Mouse (Mus musculus) embryo, embryonic 11 days (tissue): ENCODE results near the gene Thoc6.

ENCODE experiments used
- DNase-seq: peaks from one replicate; pipeline ENCODE4 v3.0.0-alpha.2; 2015

Thoc6 gene

DNA sequence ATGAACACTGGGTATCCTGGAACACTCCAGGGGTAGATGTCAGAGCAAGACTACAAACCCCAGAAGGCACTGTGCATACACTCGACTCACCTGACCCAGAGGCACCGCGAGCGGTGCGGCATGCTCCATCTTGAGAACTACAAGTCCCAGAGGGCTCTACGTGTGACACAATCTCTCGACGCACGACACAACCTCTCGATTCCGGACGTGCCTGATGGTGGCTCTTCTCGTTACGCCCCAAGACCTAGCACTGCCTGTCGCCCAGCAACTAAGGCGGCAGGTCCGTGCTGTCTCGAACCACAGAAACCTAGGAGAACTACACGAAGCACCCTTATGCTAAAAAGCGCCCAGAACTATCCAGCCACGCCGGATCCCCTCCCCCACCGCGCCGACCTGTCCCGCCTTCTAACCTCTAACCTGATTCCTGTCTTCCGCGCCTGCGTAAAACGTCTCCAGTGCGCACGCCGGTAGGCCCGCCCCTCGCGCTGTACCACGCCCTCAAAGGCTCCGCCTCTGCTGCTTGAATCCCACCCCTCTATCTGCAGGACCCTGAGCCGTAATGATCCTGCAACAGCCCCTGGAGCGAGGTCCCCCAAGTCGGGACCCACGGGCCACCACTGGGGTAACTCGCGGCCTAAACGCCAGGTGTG lies at the start of gene Thoc6, which contains the start of gene Hcfc1r1:
Thoc6 (minus strand) TSS at position 459 of the 650 bp plus-strand sequence.
Hcfc1r1 (plus strand) TSS at position 173 of the 650 bp plus-strand sequence.
- DNase-seq = peak; percentile 96

DNA sequence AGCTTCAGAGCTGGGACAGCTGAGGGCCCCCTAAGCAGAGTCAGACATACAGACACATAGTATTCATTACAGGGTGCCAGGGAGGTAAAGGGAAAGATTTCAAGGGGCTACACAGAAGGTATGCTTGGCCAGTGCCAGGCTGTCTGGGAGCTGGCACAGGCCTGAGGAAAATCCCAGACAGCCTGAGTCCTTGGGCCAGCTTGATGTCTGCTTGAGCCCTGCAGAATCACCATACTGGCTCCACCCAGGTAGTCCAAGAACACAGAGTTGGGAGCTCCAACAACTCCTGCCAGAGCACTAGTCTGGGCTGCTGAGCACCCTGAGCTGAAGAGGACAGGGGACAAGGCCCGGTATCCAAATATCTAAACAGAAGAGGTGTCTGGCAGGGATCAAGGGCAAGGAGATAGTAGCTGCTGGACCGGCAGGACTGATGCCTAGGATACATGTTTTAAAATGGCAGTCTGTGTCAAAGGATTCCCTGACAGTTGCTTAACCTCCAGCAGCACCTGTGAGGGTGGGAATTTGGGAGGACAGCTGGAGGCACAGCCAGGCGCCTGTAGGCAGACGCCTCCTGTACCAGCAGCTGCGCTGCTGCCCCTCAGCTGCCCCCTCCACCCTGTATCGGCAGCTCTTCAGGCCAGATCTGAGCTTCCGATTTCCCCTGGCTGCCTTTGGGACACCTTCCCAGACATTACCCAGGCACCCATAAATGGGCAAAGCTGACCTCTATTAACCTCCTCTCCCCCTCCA lies 48.9 kb upstream of the Thoc6 start, which contains the start of gene 1520401A03Rik:
1520401A03Rik (minus strand) TSS at position 408 of the 750 bp plus-strand sequence.
- no peak for DNase-seq

DNA sequence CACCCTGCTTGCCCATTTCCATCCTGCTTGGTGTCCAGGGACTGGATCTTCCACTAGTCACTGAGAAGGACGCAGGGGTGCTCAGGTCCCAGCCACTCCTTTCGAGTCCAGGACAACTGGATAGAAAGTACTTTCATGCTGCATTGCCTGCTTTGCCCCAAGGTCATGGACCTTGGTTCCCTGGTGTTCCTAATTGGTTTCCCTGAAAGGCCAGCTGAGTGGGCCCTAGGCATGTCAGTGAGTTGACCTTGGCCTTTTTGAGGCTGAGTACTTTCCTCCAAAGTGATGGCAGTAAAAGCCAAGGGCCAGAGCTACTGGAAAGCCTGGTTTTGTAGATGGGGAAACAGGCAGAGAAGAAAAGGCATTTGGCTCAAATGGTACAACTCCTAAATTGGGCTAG lies 48.2 kb upstream of the Thoc6 start:
- DNase-seq = no peak

DNA sequence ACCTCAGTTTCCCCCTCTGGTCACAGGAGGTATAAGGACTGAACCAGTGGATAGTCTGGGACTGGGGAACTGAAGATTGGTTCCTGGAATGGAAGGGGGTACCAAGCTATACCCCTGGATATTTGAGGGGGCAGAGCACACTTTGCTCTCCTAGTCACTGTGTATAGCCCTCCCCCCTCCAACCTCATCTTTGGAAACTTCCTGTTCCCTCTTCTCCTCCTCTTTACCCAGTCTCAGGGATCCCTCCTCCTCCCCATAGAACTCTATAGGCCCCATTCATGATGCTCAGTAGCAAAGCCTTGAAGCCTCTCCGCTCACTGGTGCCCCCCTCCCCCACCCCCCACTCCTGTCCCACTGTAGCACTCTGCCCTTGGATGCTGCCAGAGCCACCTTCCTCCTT lies 45.8 kb upstream of the Thoc6 start:
- no peak for DNase-seq

DNA sequence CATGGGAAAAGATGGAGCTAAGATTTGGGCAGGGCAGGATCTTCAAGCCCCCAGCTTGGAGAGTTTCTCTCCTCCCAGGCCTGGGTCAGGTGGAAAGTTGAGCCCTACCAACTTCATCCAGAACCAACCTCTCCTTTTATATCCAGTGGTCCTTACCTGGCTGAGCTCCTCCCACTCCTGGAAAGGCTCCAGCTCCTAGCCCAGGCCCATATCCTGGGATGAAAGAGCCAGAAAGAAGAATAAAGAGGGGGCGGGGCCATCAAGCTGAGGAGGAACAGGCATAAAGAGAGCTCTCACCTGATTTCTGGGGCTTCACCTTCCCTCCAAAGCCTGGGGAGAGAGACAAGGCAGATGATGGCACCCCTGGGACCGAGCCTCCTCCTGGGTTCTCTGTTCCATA lies 43.3 kb upstream of the Thoc6 start:
- no peak for DNase-seq

DNA sequence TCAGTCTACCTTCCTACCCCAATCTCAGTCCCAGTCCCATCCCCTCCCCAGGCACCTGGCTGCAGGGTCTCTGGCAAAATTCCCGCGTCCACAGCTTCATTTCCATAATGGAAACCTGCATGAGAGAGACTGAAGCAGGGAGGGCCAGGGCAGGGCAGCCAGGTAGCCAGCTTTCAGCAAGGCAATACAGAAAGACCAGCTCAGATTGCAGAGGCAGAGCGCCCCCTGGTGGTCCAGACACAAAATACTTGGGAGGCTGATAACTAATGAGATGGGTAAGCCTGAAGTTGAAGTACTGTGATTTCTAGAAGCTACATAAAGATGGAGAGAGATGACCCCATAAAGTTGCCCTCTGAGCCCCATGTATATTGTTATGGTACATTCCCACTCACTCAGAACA lies 32.5 kb upstream of the Thoc6 start:
- peak; percentile 81 for DNase-seq

DNA sequence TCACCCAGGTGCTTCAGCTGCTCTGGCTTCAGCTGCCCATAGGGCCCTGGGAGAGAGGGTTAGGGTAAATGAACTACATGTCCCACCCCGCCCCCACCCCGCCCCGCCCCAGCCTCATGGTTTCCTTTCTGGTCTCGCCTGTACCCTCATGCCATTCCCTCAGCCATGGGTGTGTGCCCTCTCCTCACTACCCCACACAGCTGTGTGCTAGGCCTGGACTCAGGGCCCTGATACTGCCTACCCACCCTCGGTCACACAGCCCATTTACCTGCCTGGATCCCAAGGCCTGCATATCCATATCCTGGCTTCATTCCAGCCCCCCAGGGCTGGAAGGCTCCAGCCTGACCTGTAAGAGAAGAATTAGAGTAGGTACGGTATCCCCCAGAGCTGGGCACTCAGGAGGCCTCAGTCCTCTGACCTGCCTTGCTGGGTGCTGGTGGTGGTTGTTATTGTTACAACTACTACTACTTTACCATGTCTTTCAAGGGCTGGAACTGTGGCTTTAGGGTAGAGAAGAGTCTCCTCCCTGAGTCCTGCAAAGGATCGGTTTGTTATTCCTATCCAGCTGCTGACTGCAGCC lies 31.9 kb upstream of the Thoc6 start:
- DNase-seq = no peak

DNA sequence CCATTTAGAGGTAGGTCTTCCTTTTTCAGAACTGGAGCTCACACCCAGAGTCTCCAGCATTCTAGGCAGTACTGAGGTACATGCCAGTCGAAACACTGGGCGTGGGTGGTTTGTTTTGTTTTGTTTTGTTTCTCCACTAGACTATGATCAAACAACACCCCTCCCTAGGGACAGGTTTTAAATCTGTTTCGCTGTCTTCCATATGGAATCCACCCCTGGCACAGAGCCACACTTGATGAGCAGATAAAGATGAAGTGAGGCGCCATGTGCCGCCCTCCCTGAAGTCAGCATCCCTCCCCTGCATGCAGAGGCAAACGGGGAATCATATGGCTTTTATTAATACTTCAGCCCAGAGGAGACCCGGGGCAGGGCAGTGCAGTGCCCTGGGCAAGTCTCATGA lies 31.1 kb upstream of the Thoc6 start:
- DNase-seq = peak; percentile 10

DNA sequence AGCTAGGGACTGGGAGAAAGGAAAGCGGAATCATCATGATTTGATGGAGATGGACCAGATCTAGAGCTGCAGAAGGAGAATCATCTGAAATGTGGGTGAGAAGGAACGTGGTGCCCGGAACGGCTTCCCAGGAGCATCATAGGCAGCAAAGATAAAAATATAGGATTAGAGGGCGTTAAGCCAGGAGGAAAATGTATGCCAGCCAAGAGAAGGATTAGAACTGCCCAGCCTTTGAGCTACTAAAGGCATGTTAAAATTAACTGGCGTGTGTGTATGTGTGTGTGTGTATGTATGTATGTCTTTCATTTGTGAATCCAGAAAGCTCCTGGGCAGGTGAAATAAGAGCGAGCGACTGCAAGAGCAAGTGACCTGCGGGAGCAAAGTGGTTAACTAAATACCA lies 29.6 kb upstream of the Thoc6 start:
- DNase-seq = no peak

DNA sequence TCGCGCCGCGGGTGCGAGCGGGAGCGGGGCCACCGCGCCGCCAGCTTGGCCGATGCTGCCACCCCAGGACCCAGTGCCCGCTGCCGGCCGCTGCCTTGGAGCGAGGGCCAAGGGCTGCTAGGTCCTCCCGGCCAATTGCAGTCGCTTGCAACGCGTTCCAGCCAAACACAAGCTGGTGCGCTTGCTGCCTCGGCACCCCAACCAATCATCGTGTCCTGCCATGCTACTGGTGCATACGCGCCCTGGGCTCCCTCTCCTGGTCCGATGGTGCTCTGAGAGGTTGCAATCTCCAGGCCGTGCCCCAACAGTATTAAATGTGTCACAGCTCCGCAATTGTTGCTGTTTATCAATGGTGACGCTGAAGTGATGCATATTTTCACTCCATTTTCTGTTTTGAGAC lies 26.4 kb upstream of the Thoc6 start:
- DNase-seq = peak; percentile 92

DNA sequence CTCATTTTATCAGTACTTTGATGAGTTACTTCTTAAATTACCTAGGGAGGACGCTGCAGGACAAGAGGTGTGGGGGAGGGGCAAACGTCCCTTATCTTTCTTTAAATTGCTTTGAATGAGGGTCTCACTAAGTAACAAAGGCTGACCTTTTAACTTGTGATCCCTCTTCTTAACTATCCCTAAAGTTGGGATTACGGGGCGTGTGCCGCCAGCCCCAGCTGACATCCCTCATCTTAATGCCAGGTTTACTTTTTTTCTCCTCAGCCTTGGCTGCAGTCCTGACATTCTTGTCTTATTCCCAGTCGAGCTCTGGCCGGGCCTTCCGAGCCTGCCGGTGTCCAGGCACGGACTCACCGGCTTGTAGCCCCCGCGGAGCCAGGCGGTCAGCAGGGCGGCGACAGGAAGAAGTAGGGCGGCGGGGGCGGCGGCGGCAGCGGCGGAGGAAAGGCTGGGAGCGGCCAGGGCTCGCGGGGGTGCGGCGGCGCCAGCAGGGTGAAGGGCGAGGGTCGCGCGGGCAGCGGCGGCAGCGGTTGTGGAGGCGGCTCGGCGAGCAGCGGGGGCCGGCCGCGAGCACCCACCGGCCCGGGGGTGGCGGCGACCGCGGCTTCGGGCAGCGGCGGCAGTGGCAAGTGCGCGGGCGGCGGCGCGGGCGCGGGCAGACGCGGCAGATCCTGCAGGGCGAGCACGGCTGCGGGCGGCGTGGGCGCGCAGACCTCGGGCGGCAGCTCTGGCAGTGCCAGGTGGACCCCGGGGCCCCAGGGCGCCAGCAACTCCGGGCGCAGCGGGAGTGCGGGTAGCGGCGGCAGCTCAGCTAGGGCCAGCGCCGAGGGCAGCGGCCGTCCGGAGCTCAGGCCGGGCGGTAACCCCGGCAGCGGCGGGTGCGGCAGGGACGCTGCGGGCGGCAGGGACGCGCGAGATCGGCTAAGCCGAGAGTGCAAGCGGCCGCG lies 25.7 kb upstream of the Thoc6 start:
- peak; percentile 40 for DNase-seq

DNA sequence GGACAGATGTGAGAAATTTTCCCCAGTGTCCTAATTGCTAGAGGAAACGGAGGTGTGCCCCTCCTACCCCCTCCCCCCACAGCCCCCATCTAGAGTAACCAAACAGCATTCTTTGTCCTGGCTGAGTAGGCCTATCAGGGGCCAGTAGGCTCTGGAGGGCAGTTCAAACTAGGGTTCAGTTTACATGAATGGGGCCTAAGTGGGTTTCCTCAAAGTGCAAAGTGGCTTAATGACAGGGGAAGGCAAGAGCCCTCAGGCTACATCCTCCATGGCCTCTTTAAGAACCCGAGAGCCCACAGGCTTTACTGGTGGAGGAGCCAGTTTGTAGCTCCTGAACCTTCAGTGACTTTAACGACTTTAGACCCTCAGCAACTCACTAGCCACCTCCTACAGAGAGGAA lies 22.1 kb upstream of the Thoc6 start:
- DNase-seq = peak; percentile 42

DNA sequence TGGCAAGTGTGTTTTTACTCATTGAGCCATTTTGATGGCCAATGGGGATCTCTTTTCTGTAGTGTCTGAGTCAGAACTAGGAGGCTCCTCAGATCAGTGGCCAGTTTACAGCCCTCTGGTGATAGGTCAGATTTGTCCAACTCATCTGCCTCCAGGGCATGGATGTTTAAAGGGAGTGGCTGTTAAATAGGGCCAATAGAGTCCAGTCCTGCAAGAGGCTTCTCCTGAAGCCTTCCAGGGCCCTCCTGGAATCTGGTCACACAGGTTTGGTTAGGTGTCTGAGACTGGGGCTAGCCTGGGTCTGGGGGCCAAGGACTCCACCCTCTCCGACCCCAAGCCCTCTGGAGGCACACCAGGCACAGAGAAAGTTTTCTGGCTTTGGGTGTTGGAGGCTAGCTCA lies 20.8 kb upstream of the Thoc6 start:
- DNase-seq = no peak

DNA sequence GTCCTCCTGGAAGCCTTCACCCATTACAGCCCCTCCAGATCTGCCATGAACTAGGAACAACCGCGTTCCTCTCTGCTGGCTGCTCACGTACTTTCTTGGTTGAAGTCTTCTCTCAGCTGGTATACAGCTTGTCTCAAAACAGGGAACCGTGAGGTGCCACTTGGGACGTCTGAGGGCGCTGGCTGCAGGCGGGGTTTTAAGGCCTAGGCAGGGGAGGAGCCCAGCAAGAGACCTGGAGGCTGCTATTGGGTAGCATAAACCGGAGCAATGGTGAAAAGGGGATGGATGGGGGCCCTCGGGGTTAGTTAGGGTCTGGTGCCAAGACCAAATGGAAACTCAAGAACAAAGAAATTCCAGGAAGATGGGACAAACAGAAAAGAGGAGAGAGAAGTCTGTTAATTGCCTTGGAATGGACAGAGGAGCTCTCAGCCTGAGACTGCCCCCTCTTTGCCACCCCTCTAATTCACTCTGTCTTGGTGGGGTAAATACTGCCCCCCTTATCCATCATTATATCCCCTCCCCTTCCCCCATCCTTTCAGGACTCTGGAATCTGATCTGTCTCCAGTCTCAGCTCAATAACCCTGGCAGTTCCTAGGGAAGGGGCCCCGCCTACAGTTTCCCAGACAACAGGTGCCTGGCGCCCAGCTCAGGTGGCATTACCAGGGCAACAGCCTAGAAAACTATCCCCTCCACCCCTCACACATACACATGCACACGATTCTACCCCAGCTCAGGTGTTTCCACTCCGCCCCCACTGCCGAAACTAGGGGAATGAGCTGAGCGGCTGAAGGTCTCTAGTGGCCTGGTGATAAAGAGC lies 10.4 kb upstream of the Thoc6 start, which contains the start of gene Cldn9:
Cldn9 (minus strand) TSS at position 171 of the 817 bp plus-strand sequence.
- no peak for DNase-seq

DNA sequence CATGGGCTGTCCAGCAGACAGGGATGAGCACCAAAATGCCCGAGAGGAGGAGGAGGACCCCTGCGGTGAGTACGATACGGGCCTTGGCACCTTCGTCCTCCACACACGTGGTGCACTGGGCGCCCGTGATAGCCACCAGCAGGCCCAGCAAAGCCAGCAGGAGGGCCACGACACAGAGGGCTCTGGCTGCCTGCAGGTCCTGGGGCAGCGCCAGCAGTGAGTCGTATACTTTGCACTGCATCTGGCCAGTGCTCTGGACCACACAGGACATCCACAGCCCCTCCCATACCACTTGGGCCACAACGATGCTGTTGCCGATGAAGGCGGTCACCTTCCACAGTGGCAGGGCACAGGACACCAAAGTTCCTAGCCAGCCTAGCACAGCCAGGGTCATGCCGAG lies 9.5 kb upstream of the Thoc6 start:
- no peak for DNase-seq

DNA sequence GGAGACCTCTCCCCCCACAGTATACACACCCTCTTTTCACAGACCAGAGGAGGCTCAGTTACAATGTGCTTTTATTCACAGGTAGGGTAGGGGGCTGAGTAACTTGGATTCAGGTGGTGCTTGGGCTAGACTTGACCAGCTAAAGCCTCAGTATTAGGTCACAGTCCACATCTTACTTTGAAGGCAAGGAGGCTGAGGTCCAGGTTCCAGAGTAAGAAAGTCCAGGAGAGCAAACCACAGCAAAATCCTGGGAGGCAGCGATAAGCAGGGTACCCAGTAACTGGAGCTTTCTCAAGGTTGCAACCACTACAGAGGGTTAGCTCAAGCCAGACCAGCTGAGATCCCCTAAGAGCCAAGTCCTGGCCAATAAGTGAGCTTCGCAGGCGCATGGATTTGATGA lies 8.8 kb upstream of the Thoc6 start:
- no peak for DNase-seq

DNA sequence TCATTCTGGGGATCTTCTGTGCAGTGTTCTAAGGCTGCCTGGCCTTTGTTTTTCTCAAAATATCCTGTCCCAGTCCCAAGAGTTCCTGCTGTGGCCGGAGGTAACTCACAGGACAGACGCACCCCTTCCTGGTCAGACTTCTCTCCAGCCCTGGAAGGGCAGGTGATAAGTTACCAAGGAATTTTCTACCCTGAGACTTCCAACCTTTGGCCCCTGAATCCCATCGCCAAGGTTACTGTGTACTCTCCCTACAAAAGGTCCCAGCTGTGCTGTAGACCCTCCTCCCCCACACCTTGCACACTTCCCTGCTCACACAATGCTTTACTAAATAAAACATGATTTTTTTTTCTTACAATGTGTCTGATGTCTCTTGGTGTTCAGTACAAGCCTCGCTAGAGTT lies 8.4 kb upstream of the Thoc6 start:
- no peak for DNase-seq

DNA sequence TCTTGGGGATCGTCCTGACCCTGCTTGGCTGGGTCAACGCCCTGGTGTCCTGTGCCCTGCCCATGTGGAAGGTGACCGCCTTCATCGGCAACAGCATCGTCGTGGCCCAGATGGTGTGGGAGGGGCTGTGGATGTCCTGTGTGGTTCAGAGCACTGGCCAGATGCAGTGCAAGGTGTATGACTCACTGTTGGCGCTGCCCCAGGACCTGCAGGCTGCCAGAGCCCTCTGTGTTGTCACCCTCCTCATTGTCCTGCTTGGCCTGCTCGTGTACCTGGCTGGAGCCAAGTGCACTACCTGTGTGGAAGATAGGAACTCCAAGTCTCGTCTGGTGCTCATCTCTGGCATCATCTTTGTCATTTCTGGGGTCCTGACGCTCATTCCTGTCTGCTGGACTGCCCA lies 7.4 kb upstream of the Thoc6 start:
- DNase-seq = no peak

DNA sequence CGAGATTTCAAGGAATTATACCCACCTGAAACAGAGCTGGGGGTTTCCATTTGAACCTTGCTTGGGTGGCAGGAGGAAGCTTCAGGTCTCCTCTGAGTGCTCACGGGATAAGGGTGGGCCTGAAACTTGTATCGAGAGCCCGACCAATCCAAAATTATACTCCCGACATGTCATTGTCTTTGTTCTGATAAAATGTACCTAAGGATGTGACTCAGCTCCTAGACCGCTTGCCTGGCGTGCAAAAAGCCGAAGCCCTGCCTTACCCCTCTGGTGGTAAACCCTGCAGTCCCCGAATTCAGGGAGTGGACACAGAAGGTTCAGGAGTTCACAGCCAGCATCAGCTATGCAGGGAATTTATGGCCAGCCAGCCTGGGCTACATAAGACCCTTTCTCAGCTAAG lies 6.7 kb upstream of the Thoc6 start:
- DNase-seq = no peak

DNA sequence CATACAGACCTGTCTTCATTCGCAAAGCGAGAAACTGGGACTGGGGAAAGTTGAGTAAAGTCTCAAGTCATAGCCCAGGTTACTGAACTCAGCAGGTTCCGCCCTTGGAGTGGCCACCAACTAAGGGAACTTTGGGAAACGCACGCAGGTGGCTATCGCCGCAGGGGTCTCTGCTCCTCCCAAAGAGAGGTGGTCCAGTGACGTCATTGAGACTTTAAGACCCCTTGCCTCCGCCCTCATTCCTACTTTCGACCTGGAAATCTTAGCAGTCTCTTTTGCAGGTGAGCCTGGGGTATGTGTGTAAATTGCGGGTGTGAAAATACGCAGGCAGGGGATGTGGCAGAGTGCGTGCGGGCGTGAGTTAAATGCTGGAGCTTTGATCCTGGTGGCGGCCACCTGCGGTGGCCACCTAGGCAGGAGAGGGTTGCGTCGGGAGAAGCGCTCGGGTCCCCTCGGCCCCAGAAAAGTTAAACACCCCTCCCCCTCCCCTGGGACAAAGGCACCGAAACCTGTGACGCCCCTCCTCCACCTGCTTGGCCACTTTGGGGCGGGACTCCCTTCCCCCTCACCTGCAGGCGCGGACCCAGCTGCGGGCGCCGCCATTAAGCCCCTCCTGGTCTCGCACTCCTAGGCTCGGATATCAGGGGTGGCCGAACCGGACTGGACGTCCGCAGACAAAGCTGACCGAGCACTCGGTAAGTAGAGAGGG lies 5.6 kb upstream of the Thoc6 start, which contains the start of gene Cldn6:
Cldn6 (plus strand) TSS at position 123 of the 709 bp plus-strand sequence.
- DNase-seq = no peak

DNA sequence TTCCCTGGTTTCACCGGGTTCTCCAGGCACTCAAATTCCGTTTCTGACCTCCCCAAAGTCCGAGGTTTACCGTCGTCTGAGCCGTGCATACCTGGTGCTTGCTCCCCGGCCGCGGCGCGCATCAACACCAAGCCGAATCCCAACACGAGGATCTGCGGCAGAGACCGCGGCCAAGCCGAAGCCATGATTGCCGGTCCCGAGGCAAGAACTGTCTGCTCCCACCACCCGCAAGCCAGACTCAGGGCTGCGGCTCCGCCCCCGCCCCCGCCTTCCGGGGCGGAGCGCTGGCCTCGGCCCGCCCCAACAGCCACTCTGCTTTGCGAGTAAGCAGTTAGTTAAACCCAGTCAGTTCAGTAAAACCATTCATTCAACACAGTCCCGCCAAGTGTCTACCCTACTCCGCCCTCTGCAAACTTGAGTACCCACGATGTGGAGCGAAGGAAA lies 3.6 kb upstream of the Thoc6 start, which contains the start of gene Tnfrsf12a:
Tnfrsf12a (minus strand) TSS at position 233 of the 444 bp plus-strand sequence.
- peak; percentile 92 for DNase-seq
